Mouse (Mus musculus) CH12.LX (cell line): ENCODE results near the gene Gorasp1. TPM values are rescaled to one million over a fixed set of nuclear protein-coding genes. Genes with fewer than 3 reads are reported as not detected.

ENCODE experiments used
- DNase-seq: peaks from one replicate; pipeline ENCODE4 v3.0.0-alpha.2; 2013; ENCODE audit errors: extremely low read depth
- H3K27ac ChIP-seq: 2 replicates; pipeline ENCODE4 v1.5.1; 2012; ENCODE audit warnings: low read depth, mild to moderate bottlenecking, control low read depth, moderate library complexity; ENCODE audit not compliant: insufficient read depth
- H3K27me3 ChIP-seq: replicated peaks from 2 replicates; pipeline ENCODE3; 2012; ENCODE audit warnings: inconsistent platforms
- H3K36me3 ChIP-seq, 2 experiments: replicated peaks in 1 of 2; 2 replicates each; pipeline versions ENCODE3 to v1.6.1; 2012; ENCODE audit warnings: inconsistent platforms in 1 of 2, low read length in 1 of 2, mild to moderate bottlenecking in 1 of 2, mixed read lengths in 1 of 2, moderate library complexity in 1 of 2; ENCODE audit not compliant: control insufficient read depth in 1 of 2, insufficient read depth in 1 of 2
- H3K4me1 ChIP-seq, 2 experiments: 2 replicates each; pipeline ENCODE4 v1.6.1; 2012; ENCODE audit warnings: inconsistent platforms in 1 of 2, moderate library complexity in 1 of 2; ENCODE audit not compliant: insufficient read depth in 2 of 2, control insufficient read depth in 1 of 2
- H3K4me2 ChIP-seq: 2 replicates; pipeline ENCODE4 v1.6.1; 2012; ENCODE audit warnings: low read depth, mild to moderate bottlenecking, control low read depth; ENCODE audit not compliant: poor library complexity, insufficient read depth, severe bottlenecking
- H3K4me3 ChIP-seq, 3 experiments: fragments of 150-350 bp in 1 of 3; sonication (generic) in 1 of 3; replicated peaks in 1 of 3; 2 replicates each; pipeline versions ENCODE3 to v1.5.1; 2011 to 2012; ENCODE audit warnings: low read depth in 2 of 3, low read length in 2 of 3, mild to moderate bottlenecking in 2 of 3, moderate library complexity in 2 of 3, control low read depth in 1 of 3, improper control_type of control experiment in 1 of 3, inconsistent platforms in 1 of 3, mixed read lengths in 1 of 3; ENCODE audit not compliant: poor library complexity in 1 of 3
- H3K79me2 ChIP-seq: replicated peaks from 2 replicates; pipeline ENCODE4 v1.6.1; 2012; ENCODE audit warnings: mild to moderate bottlenecking, moderate library complexity; ENCODE audit not compliant: control insufficient read depth, poor library complexity, insufficient read depth, severe bottlenecking; ENCODE audit errors: extremely low read depth
- H3K9ac ChIP-seq: 2 replicates; pipeline ENCODE4 v1.6.1; 2012; ENCODE audit warnings: low read depth, mild to moderate bottlenecking, control low read depth, moderate library complexity; ENCODE audit not compliant: insufficient read depth
- H3K9me3 ChIP-seq: replicated peaks from 2 replicates; pipeline ENCODE3; 2012; ENCODE audit warnings: low read length, inconsistent platforms, mixed read lengths
- CHD2 ChIP-seq: IDR thresholded peaks from 2 replicates; pipeline ENCODE4 v1.6.1; 2011; ENCODE audit warnings: low read length, improper control_type of control experiment
- CTCF ChIP-seq, 2 experiments: IDR thresholded peaks in 1 of 2; conservative IDR thresholded peaks in 1 of 2; 2 replicates each; pipeline ENCODE4 v1.5.1; 2011 to 2012; ENCODE audit warnings: low read depth in 2 of 2, low read length in 2 of 2, improper control_type of control experiment in 1 of 2, inconsistent platforms in 1 of 2, mild to moderate bottlenecking in 1 of 2, moderate library complexity in 1 of 2
- ETS1 ChIP-seq: conservative IDR thresholded peaks from 2 replicates; pipeline ENCODE4 v1.6.1; 2012; ENCODE audit warnings: low read depth, mild to moderate bottlenecking, inconsistent platforms, low read length, improper control_type of control experiment, moderate library complexity
- HCFC1 ChIP-seq: IDR thresholded peaks from 2 replicates; pipeline ENCODE4 v1.6.1; 2012; ENCODE audit warnings: low read depth, mild to moderate bottlenecking, inconsistent platforms, low read length, improper control_type of control experiment
- IRF4 ChIP-seq: IDR thresholded peaks from 2 replicates; pipeline ENCODE4 v1.6.1; 2014; ENCODE audit warnings: low read depth, mild to moderate bottlenecking, inconsistent platforms, low read length, improper control_type of control experiment
- JUND ChIP-seq: conservative IDR thresholded peaks from 2 replicates; pipeline ENCODE4 v1.6.1; 2011; ENCODE audit warnings: low read depth, low read length, improper control_type of control experiment
- NELFE ChIP-seq: IDR thresholded peaks from 2 replicates; pipeline ENCODE4 v1.6.1; 2011; ENCODE audit warnings: low read depth, low read length, improper control_type of control experiment
- NRF1 ChIP-seq: IDR thresholded peaks from 2 replicates; pipeline ENCODE4 v1.6.1; 2014; ENCODE audit warnings: low read depth, mild to moderate bottlenecking, inconsistent platforms, low read length, improper control_type of control experiment, moderate library complexity
- PAX5 ChIP-seq: IDR thresholded peaks from 2 replicates; pipeline ENCODE4 v1.6.1; 2012; ENCODE audit warnings: low read length, inconsistent platforms, mixed read lengths
- POLR2A ChIP-seq: IDR thresholded peaks from 2 replicates; pipeline ENCODE4 v1.6.1; 2011; ENCODE audit warnings: low read depth, mild to moderate bottlenecking, improper control_type of control experiment, low read length
- POLR2AphosphoS2 ChIP-seq: IDR thresholded peaks from 2 replicates; pipeline ENCODE4 v1.6.1; 2011; ENCODE audit warnings: low read depth, low read length, improper control_type of control experiment
- TCF12 ChIP-seq: IDR thresholded peaks from 2 replicates; pipeline ENCODE4 v1.6.1; 2014; ENCODE audit warnings: low read depth, mild to moderate bottlenecking, inconsistent platforms, low read length, improper control_type of control experiment
- USF1 ChIP-seq: IDR thresholded peaks from 2 replicates; pipeline ENCODE4 v1.6.1; 2014; ENCODE audit warnings: low read depth, mild to moderate bottlenecking, inconsistent platforms, low read length, improper control_type of control experiment
- ZKSCAN1 ChIP-seq: IDR thresholded peaks from 2 replicates; pipeline ENCODE4 v1.6.1; 2012; ENCODE audit warnings: low read depth, inconsistent platforms, low read length, improper control_type of control experiment, borderline replicate concordance
- ZNF384 ChIP-seq: IDR thresholded peaks from 2 replicates; pipeline ENCODE4 v1.6.1; 2012; ENCODE audit warnings: low read depth, low read length, improper control_type of control experiment, inconsistent platforms
- dilution Hi-C: fragments of 300-500 bp; cut with MboI; formaldehyde crosslinking; loops from 2 replicates; pipeline ENCODE4 v1.14.3; 2020; ENCODE audit warnings: low sequenced_read_pairs; ENCODE audit not compliant: extremely low pct_unique_long_range_greater_than_20kb, extremely low pct_ligation_motif_present
- in situ Hi-C: fragments of 300-500 bp; cut with MboI; formaldehyde crosslinking; loops from 3 replicates; pipeline ENCODE4 v1.14.3; 2019; ENCODE audit warnings: low sequenced_read_pairs, low pct_ligation_motif_present, low pct_unique_long_range_greater_than_20kb, mixed read lengths
- polyA plus RNA-seq: library from polyadenylated mRNA; unstranded; fragments of >175 nt; gene quantifications from 2 replicates; pipeline ENCODE4 v1.2.1, GENCODE M21; 2012; ENCODE audit warnings: low read depth; ENCODE audit not compliant: insufficient read length
- total RNA-seq, 2 experiments: library from RNA; depleted of rRNA; stranded (reverse); fragments of 300-350 nt in 1 of 2; fragments of >200 nt in 1 of 2; gene quantifications; 2 replicates each; pipeline ENCODE4 v1.2.3; 2012 to 2014

Gorasp1 gene
- total and polyA plus RNA-seq, 3 experiments: 8.7 to 12.6 (median 9.2) TPM

GRCm38 (mm10) chr9:119941861-119942260 lies 4.5 kb upstream of the Gorasp1 start:
- H3K36me3 ChIP-seq: no peaks in the 10 kb centered on the region
- no peak for DNase-seq
- dilution Hi-C loops: no loop called here
- in situ Hi-C loops: no loop called here
- no peak overlapping the region for H3K4me2 ChIP-seq
- TF ChIP-seq TCF12 (no peak), IRF4 (no peak), ZKSCAN1 (no peak), JUND (no peak), ZNF384 (no peak), CHD2 (no peak), CTCF (conservative IDR thresholded peaks at IDR 0.05 in 1 of 2, IDR thresholded peaks at IDR 0.05 in 1 of 2; ENCODE audit: low read depth in 2 of 2, low read length in 2 of 2) (no peak)
- no peak overlapping the region for H3K9ac ChIP-seq
- no peak overlapping the region for H3K4me3 ChIP-seq
- no peaks in the 10 kb centered on the region for H3K27me3 ChIP-seq
- no peak overlapping the region for H3K27ac ChIP-seq
- H3K9me3 ChIP-seq: no peaks in the 10 kb centered on the region
- H3K4me1 ChIP-seq: peaks cover 16 to 53% of the 10 kb centered on the region in 2 experiments
- no peaks in the 10 kb centered on the region for H3K79me2 ChIP-seq

GRCm38 (mm10) chr9:119941407-119941806 lies 4.0 kb upstream of the Gorasp1 start:
- DNase-seq: no peak
- H3K27ac ChIP-seq: no peak overlapping the region
- dilution Hi-C loops: no loop called here
- no peaks in the 10 kb centered on the region for H3K36me3 ChIP-seq
- H3K79me2 ChIP-seq: no peaks in the 10 kb centered on the region
- H3K4me3 ChIP-seq: no peak overlapping the region
- in situ Hi-C loops: no loop called here
- H3K4me2 ChIP-seq: no peak overlapping the region
- peaks cover 16 to 50% of the 10 kb centered on the region in 2 experiments for H3K4me1 ChIP-seq
- H3K27me3 ChIP-seq: no peaks in the 10 kb centered on the region
- TF ChIP-seq POLR2A (no peak), ETS1 (no peak), HCFC1 (no peak), ZNF384 (no peak), USF1 (no peak), NRF1 (no peak), ZKSCAN1 (no peak), NELFE (no peak), PAX5 (no peak)
- TF ChIP-seq, all 38 proteins: peak for 0
- H3K9me3 ChIP-seq: no peaks in the 10 kb centered on the region
- no peak overlapping the region for H3K9ac ChIP-seq

DNA sequence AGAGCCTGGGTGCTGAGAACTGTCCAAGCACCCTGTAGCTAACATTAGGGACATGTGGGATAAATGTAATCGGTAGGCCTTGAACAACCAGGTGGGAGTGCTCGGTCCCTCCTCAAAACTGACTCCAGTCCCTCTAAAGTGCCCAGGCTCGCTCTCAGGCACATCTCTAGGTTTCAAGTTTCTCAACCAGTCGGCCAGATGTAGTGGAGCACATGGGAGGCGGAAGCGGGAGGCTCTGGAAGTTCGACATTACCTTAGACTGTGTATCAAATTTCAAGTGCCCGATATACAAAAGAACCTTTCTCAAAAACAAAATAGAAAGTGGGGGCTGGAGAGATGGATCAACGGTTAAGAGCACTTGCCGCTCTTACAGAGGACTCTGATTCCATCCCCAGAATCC lies 2.3 kb upstream of the Gorasp1 start:
- DNase-seq: no peak
- Histone ChIP-seq H3K4me1 (peaks cover 10 to 47% of the 10 kb centered on the region in 2 experiments), H3K27me3 (no peaks in the 10 kb centered on the region), H3K9me3 (no peaks in the 10 kb centered on the region), H3K27ac (no peak overlapping the region), H3K36me3 (peaks cover 0 to 6% of the 10 kb centered on the region in 2 experiments), H3K9ac (no peak overlapping the region), H3K79me2 (no peaks in the 10 kb centered on the region), H3K4me2 (no peak overlapping the region), H3K4me3 (no peak overlapping the region)
- no peak for TF ChIP-seq POLR2AphosphoS2
- no peak for TF ChIP-seq TCF12
- in situ Hi-C loops (no loop called here), dilution Hi-C loops (no loop called here)
